Mouse (Mus musculus) WW6 (cell line): ENCODE measurements around the gene Fcor.
A peak's percentile ranks its signal among the peaks of the same experiment; 100 is the strongest.

Experiments
- DNase-seq: peaks from one replicate; pipeline ENCODE4 v3.0.0-alpha.2; 2013; ENCODE audit warnings: low read depth, low spot score

Fcor gene

DNA sequence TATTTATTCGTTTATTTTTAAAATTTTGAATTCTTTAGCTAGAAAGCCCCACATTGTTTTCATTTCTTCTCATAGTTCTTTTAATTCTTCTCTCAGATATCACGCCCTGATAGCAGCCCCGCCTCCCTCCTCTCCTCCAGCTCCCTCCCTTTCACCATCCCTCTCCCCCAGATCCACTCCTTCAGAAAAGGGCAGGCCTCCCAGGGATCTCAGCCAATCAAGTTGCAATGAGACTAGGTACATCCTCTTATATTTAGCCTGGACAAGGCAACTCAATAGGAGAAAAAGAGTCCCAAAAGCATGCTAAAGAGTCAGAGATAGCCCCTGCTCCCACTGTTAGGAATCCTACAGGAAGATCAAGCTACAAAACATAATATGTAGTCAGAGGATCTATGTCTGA, 2.5 kb upstream of the Fcor start:
- DNase-seq, result no peak

DNA sequence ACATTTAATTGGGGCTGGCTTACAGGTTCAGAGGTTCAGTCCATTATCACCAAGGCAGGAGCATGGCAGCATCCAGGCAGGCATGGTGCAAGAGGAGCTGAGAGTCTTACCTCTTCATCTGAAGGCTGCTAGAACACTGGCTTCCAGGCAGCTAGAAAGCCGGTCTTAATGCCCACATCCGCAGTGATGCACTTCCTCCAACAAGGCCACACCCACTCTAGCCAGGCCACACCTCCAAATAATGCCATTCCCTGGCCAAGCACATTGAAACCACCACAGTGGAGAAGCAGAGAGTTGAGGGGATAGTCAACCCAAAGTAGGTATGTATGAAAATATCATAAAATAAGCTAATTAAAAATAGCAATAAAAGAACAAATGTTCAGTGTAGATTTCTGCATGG, 1.8 kb downstream of the Fcor start:
- DNase-seq, result no peak

DNA sequence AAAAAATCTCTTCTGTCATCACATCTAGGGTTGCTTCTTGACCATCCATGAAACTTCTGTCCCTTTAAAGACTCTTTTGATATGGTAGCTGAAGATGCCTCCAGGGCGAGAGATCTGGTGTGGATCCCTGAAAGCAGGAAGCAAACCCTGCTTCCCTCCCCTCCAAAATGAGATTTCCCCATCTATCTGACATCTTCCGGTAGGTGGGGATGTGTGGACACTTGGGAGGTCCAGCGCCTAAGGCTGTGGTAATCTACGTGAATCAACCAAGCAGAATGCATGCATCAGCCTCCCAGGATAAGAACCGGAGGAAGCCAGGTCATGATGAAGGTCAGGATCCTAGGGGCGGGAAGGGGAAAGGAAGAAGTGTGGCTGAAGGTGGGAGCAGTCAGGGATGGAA, 6.7 kb downstream of the Fcor start, which contains the start of gene Mcemp1:
TSS of gene Mcemp1 (plus strand) at position 248 of the 400 bp plus-strand sequence.
- DNase-seq, result no peak

DNA sequence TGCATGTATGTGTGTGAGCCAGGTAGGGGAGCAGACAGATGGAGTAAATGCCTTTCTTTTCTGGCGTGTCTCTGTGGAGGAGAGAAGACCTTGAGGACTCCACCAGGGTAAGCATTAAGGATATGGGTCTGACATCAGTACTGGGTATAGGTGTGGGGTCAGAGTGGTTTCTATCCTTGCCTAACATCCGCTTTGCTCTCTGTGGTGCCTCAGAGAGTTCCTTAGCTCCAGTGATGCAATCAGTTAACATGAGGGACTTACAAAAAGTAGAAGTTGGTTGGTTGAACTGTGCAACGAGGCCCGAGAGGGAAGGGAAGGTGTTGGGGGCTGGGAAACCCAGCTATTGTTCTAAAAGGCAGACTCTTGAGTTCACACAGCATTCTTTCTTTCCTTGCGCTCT, 7.8 kb downstream of the Fcor start:
- DNase-seq, result no peak

DNA sequence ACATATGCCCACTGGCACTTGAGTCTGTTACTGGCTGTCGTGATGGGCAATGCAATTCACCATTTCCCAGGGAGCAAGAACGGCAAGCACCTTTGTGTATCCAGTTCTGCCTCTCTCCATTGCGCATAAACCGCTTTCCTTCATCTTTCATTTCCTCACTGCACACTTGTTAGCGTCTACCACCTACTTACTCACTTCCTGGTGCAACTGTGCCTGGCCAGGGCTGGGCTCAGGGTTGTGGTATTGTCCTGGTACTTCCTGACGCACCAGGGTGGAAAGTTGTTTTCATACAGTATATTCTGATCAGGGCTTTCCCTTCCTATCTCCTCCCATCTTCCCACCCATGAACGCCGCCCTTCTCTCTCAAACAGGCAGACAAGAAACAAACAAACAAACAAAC, 11.3 kb downstream of the Fcor start:
- no peak for DNase-seq

DNA sequence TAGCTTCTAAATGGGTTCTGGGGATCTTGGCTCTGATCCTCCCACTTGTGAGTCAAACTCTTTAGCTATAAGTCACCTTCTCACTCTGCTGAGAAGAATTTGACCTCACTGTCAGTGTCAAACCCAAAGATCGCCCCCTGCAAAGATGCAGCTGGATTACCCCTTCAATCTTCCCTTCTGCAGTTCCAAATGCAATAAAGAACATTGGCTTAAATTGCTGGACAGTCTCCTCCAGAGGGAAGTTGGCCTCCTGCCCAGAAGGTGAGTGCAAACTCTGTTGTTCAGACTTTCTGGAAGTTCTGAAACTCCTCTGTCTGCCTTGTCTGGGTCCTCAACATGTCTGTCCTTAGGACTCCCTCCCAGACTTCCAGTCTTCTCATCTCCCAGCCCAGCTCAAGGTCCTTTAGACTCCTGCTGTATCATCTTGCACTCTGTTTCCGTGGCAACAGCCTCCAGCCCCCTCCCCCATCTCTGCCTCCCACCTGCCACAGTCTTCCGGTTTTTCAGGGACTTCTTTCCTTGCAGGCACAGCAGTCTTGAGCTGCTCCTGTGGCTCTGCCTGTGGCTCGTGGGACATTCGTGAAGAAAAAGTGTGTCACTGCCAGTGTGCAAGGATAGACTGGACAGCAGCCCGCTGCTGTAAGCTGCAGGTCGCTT, 15.3 kb downstream of the Fcor start:
- no peak for DNase-seq

DNA sequence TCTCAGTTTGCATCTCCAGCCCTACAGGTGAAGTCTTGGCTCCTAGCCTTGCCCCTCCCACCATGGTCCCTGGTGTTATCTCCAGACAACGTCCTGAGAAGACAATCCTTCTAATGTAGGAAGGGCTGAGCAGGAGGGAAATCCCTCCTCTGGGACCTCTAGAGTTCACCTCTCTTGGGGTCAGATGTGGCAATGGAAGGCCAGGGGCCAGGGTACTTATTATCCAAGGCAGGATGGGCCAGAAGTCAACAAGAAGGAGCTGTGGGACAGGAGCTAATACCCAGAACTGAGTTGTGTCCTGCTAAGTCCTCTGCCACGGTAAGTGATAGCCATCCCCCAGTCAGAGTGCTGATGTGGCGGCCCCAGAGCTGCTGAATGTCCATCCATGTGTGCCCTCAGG, 16.6 kb downstream of the Fcor start, which contains the start of gene Retn:
TSS of gene Retn (plus strand) at position 245 of the 400 bp plus-strand sequence.
- DNase-seq, result no peak

DNA sequence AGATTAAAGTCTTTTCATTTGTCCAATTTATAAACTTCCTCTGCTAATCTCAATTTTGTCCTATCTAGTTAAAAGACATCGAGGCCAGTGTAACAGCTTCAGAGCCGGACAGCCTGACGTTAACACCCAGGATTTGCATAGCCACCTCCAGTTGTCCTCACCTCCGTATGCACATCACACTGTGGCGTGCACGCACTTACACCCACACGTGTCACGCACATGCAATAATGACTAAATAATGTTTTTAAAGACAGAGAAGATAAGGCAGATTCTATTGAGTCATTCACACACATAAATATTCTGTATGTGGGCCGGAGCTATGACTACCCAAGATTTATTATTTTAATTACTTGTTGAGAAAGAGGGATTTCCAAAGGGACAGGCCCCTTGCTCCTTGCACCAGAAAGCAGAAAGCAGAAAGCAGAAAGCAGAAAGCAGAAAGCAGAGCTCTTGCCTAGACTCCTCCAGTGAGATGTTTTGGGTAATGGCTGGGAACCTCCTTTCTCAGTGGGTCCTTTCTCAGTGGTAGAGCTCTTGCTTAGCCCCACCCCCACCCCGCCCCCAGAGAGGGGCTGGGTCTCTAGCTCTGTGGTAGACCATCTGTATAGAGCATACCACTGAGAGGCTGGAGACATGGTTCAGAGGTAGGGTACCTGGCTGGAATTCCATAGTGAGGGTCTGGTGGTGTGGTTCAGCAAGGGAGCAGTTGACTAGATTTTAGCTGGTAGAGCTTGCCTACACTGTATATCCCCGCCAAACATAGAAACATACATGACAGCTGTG, 17.2 kb downstream of the Fcor start:
- DNase-seq, result no peak

DNA sequence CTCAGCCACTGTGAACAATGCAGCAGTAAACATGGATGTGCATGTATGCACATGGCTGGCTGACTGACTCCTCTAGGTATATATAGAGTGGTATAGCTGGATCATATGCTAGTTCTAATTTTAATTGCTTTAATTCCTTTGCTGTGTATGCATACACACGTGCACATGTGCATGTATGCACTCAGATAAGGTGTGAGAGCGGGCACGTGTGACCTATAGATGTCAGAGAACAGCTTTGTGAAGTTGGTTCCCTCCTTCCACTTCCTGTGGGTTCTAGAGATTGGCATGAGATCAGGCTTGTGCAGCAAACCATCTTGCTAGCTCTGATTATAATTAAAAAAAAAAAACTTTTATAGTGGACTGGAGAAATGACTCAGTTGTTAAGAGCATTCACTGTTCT, 19.3 kb downstream of the Fcor start:
- no peak for DNase-seq

DNA sequence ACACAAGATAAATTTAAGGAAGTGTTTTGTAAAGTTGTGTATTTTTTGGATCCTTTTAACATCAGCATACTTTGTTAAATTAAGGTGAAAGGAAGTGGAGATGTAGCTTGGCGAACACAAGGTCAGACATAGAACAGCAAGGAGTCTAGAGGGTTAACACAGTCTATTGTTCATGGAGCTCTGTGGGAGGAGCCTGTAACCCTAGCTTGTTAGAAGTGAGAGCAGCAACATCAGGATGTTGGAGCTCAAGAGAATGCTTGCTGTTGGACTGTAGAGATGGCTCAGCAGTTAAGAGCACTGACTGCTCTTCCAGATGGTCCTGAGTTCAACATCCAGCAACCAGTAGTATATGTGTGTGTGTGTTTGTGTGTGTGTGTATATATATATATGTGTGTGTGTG, 23.2 kb downstream of the Fcor start:
- no peak for DNase-seq

DNA sequence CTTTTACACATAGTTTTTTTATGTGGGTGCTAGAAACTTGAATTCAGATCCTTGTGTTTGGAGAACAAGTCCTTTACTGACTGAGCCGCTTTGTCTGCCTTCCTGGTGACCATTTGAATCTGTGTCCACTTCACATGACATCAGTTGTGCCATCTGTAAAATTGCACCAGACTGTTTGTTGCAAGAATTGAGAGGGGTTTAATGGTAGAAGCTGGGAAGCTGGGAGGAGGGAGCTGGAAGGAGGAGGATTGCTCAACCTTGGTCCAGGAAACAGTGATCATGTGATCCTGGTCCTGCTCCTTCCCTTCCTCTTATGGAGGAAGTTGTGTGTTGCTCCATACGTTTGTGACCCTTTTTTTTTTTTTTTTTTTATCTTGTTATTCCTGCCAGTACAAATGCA, 23.9 kb downstream of the Fcor start:
- DNase-seq, result no peak

DNA sequence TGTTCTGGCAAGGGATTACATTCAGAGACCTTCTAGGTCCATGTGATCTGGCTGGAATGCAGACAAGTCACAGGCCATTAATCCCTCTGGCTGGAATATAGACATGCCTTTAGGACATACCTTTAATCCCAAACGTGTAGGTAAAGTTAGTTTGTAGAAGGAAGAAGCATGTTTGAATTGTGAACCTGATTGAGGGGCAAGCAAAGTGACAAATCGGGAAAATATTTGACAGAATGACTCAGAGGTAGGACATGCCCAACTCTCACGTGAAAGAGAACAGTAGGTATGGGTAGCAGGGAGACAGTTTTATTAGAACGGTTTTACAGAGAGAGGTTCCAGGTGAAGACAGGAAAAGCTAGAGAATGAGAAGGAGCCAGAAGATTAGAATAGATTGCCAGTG, 24.6 kb downstream of the Fcor start:
- no peak for DNase-seq

DNA sequence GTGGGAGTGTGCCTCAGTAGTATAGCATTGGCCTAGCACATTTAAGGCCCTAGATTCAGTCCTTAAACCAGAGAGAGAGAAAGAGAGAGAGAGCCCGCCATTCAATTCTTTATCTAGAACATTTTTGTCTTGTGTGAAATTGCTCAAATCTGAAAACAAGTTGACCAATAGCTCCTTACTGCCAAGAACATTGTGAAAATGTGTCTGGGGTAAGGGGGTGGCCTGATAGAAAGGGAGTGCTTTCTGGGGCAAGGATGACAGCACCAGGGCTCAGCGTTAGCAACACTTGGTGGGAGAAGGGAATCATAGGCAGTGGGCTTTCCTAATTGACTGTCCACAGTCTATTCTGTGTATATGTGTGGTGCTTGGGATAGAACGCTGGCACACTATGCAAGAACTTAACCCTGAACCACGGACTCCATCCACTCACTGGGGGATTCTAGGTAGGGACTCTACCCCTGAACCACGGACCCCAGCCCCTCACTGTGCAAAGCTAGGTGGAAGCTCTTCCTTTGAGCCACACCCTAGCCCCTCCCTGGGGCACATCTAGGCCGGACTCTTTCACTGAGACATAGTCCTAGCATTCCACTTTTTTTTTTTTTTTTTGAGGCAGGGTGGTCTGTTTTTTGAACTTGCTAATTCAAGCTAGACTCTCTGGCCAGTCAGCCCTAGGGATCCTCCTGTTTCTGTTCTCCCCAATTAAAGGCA, 25.2 kb downstream of the Fcor start:
- no peak for DNase-seq

DNA sequence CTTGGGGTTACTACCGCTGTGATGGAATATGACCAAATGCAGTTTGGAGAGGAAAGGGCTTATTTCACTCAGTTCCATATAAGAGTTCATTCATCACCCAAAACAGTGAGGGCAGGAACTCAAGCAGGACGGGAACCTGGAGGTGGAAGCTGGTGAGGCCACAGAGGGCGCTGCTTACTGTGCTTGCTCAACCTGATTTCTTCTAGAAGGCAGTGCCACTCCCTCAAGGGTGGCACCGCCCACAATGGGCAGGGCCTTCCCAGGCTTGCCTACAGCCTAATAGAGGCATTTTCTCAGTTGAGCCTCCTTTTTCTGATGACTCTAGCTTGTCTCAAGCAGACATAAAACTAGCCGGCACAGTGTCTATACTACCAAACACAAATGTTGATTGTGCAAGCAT, 26.4 kb downstream of the Fcor start:
- no peak for DNase-seq

DNA sequence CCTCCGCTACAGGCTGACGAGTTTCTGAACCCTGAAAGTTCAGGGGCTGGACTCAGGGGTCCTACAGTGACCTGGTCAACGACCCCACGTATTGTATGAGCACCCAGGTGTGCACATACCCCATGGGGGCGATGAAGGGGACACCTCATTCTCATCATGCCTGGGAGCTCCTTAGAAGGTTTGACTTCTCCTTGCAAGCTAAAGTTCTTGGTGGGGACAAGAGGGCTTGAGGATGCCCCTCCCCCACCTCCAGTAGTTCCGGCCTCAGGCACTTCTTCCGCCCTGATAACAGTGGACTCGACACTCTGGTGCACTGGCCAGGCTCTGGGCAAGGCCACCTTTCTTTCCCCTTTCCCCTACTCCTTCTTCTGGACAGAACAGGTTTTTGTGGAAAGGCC, 40.7 kb downstream of the Fcor start:
- no peak for DNase-seq

DNA sequence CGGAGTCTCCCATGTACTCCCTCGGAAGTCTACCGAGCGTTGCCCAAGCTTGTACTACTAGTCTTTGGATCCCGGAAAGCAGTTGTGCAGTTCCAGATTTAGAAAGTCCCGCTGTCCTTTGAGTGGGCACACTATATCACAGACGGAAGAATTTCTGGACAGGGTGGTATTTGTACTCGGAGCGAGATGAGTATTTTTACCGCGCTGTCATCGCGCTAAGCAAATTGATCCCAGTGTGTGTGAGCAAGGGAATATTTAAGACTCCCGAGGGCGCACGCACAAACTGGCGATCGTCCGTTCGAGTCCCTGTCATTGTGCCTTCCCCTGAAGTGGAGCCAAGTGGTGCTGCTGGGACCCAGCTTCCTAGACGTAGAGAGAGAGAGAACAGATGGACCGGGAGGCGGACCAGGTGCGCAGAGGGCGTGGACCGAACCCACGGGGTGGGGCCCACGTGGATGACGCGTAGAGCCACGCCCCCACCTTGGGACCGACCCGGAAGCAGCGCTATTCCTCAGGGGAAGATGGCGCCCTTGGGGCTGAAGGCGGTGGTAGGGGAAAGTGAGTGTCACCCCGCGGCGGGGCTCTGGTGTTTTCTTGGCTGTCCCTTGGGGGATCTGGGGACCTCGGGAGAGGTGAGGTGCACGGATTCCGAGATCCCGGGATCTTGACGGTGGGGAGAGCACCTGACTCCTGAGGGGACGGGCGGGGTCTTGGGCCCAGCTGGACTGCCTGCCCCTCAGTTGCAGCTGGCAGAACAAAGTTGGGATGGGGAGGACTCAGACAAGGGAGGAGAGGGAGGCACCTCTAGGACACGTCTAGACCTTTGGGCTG, 41.3 kb downstream of the Fcor start, which contains the start of gene Stxbp2:
TSS of gene Stxbp2 (plus strand) at position 309 of the 831 bp plus-strand sequence.
- peak; percentile 76 for DNase-seq

DNA sequence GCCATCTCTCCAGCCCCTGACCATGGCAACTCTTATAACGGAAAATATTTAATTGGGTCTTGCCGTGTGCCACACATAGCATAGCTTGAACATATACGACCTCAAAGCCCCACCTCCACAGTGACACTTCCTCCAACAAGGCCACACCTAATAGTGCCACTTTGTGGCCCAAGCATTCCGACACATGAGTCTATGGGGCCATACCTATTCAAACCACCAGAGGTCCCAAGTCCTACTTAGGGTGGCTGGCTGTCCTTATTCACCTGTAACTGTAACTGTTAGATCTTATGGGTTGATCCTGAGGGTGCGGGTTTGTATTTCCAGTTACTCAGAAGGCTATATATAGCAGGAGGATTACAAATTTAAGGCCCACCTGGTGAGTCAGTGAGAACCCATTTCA, 44.1 kb downstream of the Fcor start:
- no peak for DNase-seq

DNA sequence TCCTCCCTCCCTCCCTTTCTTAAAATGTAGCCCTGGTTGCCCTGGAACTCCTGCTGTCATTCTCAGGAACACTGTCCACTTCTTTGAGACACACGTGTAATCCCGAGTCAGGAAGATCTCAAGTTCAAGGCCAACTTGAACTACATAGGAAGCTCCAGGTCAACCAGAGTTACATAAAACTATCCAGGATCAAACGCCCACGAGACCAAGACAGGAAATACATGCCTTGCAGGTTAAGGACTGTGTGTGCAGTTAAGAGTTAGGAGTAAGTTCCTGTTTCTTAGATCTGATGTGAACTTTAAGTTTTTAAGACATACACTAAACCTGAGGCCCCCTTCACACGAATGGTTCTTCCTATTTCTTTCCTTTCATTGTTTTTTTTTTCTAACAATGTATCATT, 45.2 kb downstream of the Fcor start:
- no peak for DNase-seq

DNA sequence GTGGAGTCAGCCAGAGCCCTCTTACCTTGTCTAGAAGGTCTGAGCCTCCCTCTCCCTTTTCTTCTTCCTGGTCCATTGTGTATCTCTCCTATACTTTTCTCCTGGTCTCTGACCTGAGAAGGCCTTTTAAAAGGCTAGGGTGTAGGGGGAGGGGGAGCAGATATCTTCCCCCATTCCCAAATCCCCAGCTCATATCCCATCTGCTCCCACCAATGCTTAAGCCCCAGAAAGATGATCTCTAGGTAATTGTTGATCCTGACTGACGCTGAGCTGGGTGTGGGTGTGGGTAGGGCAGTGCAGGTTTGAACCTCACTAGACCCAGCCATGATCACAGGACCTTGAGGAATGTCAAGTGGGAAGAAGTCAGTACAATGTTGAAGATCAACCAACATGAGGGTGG, 46.7 kb downstream of the Fcor start, which contains the start of gene Pcp2:
TSS of gene Pcp2 (minus strand) at position 101 of the 400 bp plus-strand sequence.
- no peak for DNase-seq

DNA sequence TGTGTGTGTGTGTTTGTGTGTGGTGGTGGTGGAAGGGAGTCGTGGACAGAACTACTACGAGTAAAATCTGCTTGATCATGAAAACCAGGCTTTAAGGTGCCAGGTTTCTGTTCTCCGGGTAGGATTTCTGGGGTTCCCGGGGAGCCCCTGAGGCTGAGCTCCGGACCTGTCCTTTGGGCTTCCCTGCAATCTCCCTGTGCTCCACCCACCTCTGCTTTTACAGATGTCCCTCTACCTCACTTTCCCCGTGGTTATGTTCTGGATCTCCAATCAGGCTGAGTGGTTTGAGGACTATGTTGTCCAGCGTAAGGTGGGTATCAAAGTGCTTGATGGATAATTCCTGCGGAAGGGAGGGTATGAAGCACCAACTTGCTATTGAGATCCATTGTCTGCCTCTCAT, 50.0 kb downstream of the Fcor start:
- no peak for DNase-seq

DNA sequence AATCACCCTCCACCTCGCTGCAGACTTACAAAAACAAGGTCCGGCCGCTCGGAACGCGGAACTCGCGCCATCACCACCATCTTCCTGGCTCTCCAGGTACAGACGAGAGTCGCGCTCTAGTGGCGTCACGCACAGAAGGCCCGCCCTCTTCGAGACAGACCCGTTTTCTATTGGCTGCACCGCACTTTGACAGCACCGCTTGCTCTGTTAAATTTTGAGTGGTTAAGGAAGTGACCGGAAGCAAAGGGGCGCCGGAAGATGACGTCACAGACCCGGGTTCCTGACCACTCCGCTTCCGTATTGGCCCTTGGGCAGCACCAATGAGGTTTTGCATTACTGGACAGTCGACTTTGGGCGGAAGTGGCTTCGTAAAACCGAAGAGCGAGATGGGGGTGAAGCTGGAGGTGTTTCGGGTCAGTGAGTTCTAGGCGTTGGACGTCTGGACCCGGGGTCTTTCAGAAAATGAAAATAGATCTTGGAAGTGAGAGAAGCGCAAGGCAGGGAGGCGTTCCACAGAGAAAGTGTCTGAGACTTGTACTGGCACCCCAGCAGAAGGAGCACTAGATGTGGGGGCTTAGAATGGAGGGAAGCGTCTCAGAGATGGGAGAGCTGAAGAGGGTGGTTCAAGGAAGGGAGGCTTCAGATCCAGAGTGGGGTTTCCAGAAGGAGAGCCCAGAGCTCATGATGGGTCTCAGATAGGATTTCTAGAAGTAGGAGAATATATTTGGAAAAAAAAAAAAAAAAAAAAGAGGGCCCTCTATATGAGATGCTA, 50.8 kb downstream of the Fcor start, which contains the start of the genes Xab2 and Pet100:
TSS of gene Xab2 (minus strand) at position 118 of the 772 bp plus-strand sequence.
TSS of gene Pet100 (plus strand) at position 350 of the 772 bp plus-strand sequence.
- peak; percentile 100 for DNase-seq
